Comparison of ENCODE assay signal across 22 mouse cellular contexts in genomic region chr6:7708246-7708645, GRCm38 (mm10).
"Had no signal": no experiment of that assay in that cellular context is flagged by ENCODE, and none has a peak within 500 bp of the region (broad histone marks: within the 10 kb centered on the region; RNA-seq: fewer than 3 reads in every experiment).

No protein-coding gene starts in this region.

- H3K9me3 ChIP-seq: heart, embryonic 10.5 days; heart, embryonic 12.5 days; hindbrain, embryonic 10.5 days; hindbrain, embryonic 12.5 days; intestine, embryonic 15.5 days; limb, embryonic 13.5 days; limb, embryonic 15.5 days; liver, embryonic 12.5 days had no signal

- H3K36me3 ChIP-seq: heart, embryonic 10.5 days; heart, embryonic 12.5 days; hindbrain, embryonic 10.5 days; hindbrain, embryonic 12.5 days; intestine, embryonic 15.5 days; limb, embryonic 13.5 days; limb, embryonic 15.5 days; liver, embryonic 12.5 days had no signal

- DNase-seq: gastrocnemius, postnatal 10 days; gastrocnemius, postnatal 25 days; heart, adult 2 months; heart, postnatal 10 days; heart, postnatal 4 days; kidney, adult 18-20 months; kidney, adult 8-10 months; kidney, postnatal 10 days; kidney, postnatal 25 days; kidney, postnatal 4 days had no signal

- H3K4me3 ChIP-seq: heart, adult 2 months; heart, embryonic 10.5 days; heart, embryonic 12.5 days; hindbrain, embryonic 10.5 days; hindbrain, embryonic 12.5 days; intestine, embryonic 15.5 days; layer of hippocampus, adult 2 months; left cerebral cortex, adult 2 months; limb, embryonic 13.5 days; limb, embryonic 15.5 days; liver, embryonic 12.5 days had no signal

- H3K4me2 ChIP-seq: heart, embryonic 12.5 days; hindbrain, embryonic 12.5 days; hindbrain, embryonic 14.5 days; intestine, embryonic 15.5 days; limb, embryonic 13.5 days; limb, embryonic 15.5 days; liver, embryonic 12.5 days had no signal

- H3K9ac ChIP-seq: heart, embryonic 12.5 days; hindbrain, embryonic 12.5 days; hindbrain, embryonic 14.5 days; intestine, embryonic 15.5 days; limb, embryonic 13.5 days; limb, embryonic 15.5 days; liver, embryonic 12.5 days; liver, embryonic 14.5 days had no signal

- H3K27me3 ChIP-seq: heart, embryonic 12.5 days; hindbrain, embryonic 12.5 days; intestine, embryonic 15.5 days; limb, embryonic 13.5 days; limb, embryonic 15.5 days; liver, embryonic 12.5 days had no signal

- H3K27ac ChIP-seq: heart, adult 2 months; heart, embryonic 10.5 days; hindbrain, embryonic 10.5 days; hindbrain, embryonic 12.5 days; hindbrain, embryonic 14.5 days; intestine, embryonic 15.5 days; layer of hippocampus, adult 2 months; left cerebral cortex, adult 2 months; limb, embryonic 13.5 days; limb, embryonic 15.5 days; liver, embryonic 12.5 days; liver, embryonic 14.5 days had no signal

- H3K4me1 ChIP-seq: heart, embryonic 10.5 days; heart, embryonic 12.5 days; hindbrain, embryonic 10.5 days; hindbrain, embryonic 12.5 days; intestine, embryonic 15.5 days; limb, embryonic 13.5 days; limb, embryonic 15.5 days had no signal
